Mouse (Mus musculus) embryonic fibroblast, embryonic 13.5 days (primary cell): ENCODE results near the gene Lmbr1. TPM values are rescaled to one million over a fixed set of nuclear protein-coding genes. Genes with fewer than 3 reads are reported as not detected.
"Not testable (repeated sequence)": the region's sequence is repeated elsewhere in the genome, so short reads cannot be mapped to it uniquely, and the experiment has no call there.

Source experiments
- H3K27ac ChIP-seq: 2 replicates; pipeline ENCODE4 v1.5.1; 2012; ENCODE audit warnings: low read length, control low read depth, inconsistent platforms; ENCODE audit not compliant: insufficient read depth
- H3K4me1 ChIP-seq: 2 replicates; pipeline ENCODE4 v1.6.1; 2011; ENCODE audit warnings: low read length; ENCODE audit not compliant: control insufficient read depth, insufficient read depth
- H3K4me3 ChIP-seq: 2 replicates; pipeline ENCODE4 v1.5.1; 2011; ENCODE audit warnings: mild to moderate bottlenecking, control low read depth, low read length; ENCODE audit not compliant: insufficient read depth
- CTCF ChIP-seq: IDR thresholded peaks from 2 replicates; pipeline ENCODE4 v1.5.1; 2011; ENCODE audit warnings: mild to moderate bottlenecking, control low read depth, low read length, moderate library complexity, borderline replicate concordance; ENCODE audit not compliant: insufficient read depth
- POLR2A ChIP-seq: IDR thresholded peaks from 2 replicates; pipeline ENCODE4 v1.6.1; 2011; ENCODE audit warnings: low read depth, mild to moderate bottlenecking, control low read depth, low read length, moderate library complexity
- polyA plus RNA-seq: library from polyadenylated mRNA; stranded (reverse); fragments of >200 nt; gene quantifications from 2 replicates; pipeline ENCODE4 v1.2.4, GENCODE M21; 2011; ENCODE audit warnings: low read depth; ENCODE audit not compliant: missing spikeins, insufficient read length

Gene Lmbr1
- 14.7 and 18.1 TPM in 2 replicates for polyA plus RNA-seq

- H3K27ac ChIP-seq: no peak within 1 kb of the TSS
- TF ChIP-seq POLR2A (peak; percentile 79), CTCF (no peak)
- peaks cover 3% of the 10 kb centered on the region for H3K4me1 ChIP-seq
- H3K4me3 ChIP-seq: peak within 1 kb of the TSS; percentile 75
Measured at GRCm38 (mm10) chr5:29378298-29379036, at the start of gene Lmbr1. Gene Lmbr1 (minus strand): TSS chr5:29378390.

DNA sequence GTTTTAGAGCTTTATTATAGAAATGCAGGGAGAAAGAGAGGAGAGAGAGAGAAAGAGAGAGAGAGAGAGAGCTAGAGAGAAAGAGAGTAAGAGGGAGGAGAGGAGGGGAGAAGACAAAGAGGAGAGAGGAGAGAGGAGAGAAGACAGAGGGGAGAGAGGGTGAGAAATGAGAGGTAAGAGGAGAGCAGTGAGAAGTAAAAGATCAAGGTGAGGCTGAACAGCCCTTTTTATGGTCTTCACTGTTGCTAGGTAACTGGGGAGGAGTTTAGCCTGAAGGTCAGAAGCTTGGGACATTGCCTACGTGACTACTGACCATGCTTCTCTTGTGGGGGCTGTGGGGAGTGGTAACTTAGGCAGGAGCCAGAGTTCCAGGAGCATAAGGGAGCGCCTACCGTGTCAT is 45.1 kb upstream of the Lmbr1 start:
- H3K4me3 ChIP-seq, H3K4me1 ChIP-seq, H3K27ac ChIP-seq: not testable (repeated sequence)

DNA sequence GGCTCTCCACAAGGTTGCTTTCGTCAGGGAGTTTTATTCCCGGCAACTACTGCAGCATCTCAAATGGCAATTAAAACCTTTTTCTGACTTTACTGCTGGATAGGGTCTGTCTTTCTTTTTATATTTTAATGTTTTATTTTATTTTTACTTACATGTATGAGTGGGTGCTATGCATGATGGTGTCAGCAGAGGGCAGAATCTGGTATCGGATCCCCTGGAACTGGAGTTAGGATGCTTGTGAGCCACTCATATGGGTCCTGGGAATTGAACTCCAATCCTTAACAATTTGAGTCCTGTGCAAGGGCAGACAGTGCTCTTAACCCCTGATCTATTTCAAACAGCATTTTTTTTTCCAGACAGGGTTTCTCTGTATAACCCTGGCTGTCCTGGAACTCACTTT is 34.9 kb upstream of the Lmbr1 start:
- Histone ChIP-seq H3K27ac (no peak overlapping the region), H3K4me1 (no peaks in the 10 kb centered on the region), H3K4me3 (no peak overlapping the region)
- TF ChIP-seq CTCF (no peak), POLR2A (no peak)

GRCm38 (mm10) chr5:29410854-29411253 is 32.7 kb upstream of the Lmbr1 start:
- H3K27ac ChIP-seq: no peak overlapping the region
- TF ChIP-seq CTCF (no peak), POLR2A (no peak)
- no peaks in the 10 kb centered on the region for H3K4me1 ChIP-seq
- H3K4me3 ChIP-seq: no peak overlapping the region

GRCm38 (mm10) chr5:29398427-29398826 is 20.2 kb upstream of the Lmbr1 start:
- no peak for TF ChIP-seq POLR2A
- no peak for TF ChIP-seq CTCF
- Histone ChIP-seq H3K27ac (no peak overlapping the region), H3K4me1 (no peaks in the 10 kb centered on the region), H3K4me3 (no peak overlapping the region)

DNA sequence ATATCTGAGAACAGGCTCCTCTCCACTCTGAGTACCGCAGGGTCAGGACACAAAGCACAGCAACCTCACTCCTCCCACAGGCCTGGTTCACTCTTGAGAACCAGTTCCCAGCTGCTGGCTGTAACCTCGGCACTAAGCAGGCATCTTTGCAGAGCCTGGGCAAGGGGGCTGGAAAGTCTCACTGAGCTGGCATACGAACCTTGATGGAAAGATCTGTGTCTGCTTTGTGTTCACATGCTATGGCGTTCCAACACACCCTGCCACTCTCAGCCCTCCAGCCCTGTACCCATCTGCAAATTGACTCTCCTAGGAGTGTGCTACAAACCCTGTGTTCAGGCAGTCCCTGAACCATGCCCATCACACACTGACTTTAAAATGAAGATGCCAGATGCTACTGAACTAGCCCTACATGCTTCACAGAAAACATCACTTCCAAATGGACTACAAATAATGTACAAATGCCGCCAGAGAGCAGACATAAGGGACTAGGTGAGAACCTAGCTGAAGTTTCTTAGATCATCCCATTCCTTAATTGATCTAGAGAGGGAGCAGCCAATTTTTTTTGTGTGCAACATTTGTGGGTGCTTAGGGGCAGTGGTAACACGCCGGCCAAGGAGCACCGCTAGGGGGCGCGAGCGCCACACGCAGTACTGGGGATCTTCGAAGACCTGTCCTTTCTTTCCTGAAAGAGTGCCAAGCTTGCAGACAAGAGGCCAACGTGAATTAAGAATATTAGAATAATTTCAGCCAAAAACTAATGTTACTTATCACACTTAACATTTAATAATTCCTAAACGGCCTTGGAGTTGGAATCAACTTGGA is 11.0 kb upstream of the Lmbr1 start:
- TF ChIP-seq POLR2A: no peak
- TF ChIP-seq CTCF: peak; percentile 79
- H3K27ac ChIP-seq: peak overlapping the region; percentile 21; the same call in 1 of the 2 replicates
- H3K4me1 ChIP-seq: peaks cover 3% of the 10 kb centered on the region
- no peak overlapping the region for H3K4me3 ChIP-seq

- peak overlapping the region; percentile 21 for H3K27ac ChIP-seq
- no peak for TF ChIP-seq POLR2A
- TF ChIP-seq CTCF: no peak
- H3K4me1 ChIP-seq: peaks cover 3% of the 10 kb centered on the region
Measured at GRCm38 (mm10) chr5:29388181-29388943, 10.2 kb upstream of the Lmbr1 start.

GRCm38 (mm10) chr5:29387591-29387990 is 9.4 kb upstream of the Lmbr1 start:
- peak overlapping the region; percentile 21 for H3K27ac ChIP-seq
- no peak for TF ChIP-seq POLR2A
- no peak for TF ChIP-seq CTCF
- no peak overlapping the region for H3K4me3 ChIP-seq
- peaks cover 3% of the 10 kb centered on the region for H3K4me1 ChIP-seq

More at GRCm38 (mm10) chr5:29388181-29388943, 10.2 kb upstream of the Lmbr1 start:
- H3K4me3 ChIP-seq: no peak overlapping the region

- TF ChIP-seq POLR2A: no peak
- no peak for TF ChIP-seq CTCF
- Histone ChIP-seq H3K4me1 (peaks cover 3% of the 10 kb centered on the region), H3K27ac (no peak overlapping the region), H3K4me3 (no peak overlapping the region)
Measured at GRCm38 (mm10) chr5:29382776-29383175, 4.6 kb upstream of the Lmbr1 start.
